Mouse (Mus musculus) lung, adult 2 months (tissue): ENCODE measurements around the gene Cox7a2l.

ENCODE experiments used
- CTCF ChIP-seq: fragments of 200-500 bp; IDR thresholded peaks from 2 replicates; pipeline ENCODE4 v1.5.1; 2011; ENCODE audit warnings: mild to moderate bottlenecking, low read length, control low read depth; ENCODE audit not compliant: insufficient read depth
- POLR2A ChIP-seq: fragments of 200-500 bp; IDR thresholded peaks from 2 replicates; pipeline ENCODE4 v1.6.1; 2011; ENCODE audit warnings: low read depth, mild to moderate bottlenecking, control low read depth, low read length, borderline replicate concordance; ENCODE audit errors: extremely low read depth

DNA sequence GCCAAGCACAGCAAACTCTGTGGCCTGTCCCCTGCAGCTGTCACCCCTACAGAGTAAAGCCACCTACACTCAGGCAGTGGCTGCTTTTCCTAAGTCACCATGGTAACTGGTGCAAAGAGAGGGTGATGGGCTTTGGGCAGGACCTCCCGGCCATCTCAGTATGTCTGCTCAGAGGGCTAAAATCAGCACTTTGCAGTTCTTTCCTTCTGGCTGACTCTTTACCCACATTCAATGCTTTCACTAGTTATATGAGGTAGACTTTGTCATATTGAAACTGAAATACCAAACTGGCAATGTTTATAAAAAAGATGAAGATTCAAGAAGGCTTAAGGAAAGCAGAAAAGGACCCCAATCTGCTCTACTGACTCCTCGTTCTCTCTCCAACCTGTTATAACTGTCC is 33.3 kb downstream of the Cox7a2l start:
- TF ChIP-seq CTCF (no peak), POLR2A (no peak)
